Mouse (Mus musculus) liver, embryonic 14.5 days (tissue): Measurements from ENCODE around the gene Zdhhc19. TPM values are rescaled to one million over a fixed set of nuclear protein-coding genes. Genes with fewer than 3 reads are reported as not detected.

Experiments
- ATAC-seq: fragments of 200-750 bp; cut with Nextera tagmentation; 2 replicates; pipeline ENCODE4 v1.8.0; 2017; ENCODE audit warnings: moderate number of reproducible peaks, mild to moderate bottlenecking, moderate library complexity; ENCODE audit not compliant: insufficient read depth
- DNase-seq, 3 experiments: peaks; one replicate each; pipeline ENCODE4 v3.0.0-alpha.2; 2012 to 2013; ENCODE audit warnings: low read depth in 3 of 3, low spot score in 3 of 3
- H3K27ac ChIP-seq: fragments of 300-500 bp; sonication (generic); 2 replicates; pipeline ENCODE4 v1.5.1; 2014; ENCODE audit warnings: moderate library complexity, mild to moderate bottlenecking, control low read depth, inconsistent platforms
- H3K27me3 ChIP-seq: fragments of 300-500 bp; sonication (generic); 2 replicates; pipeline ENCODE4 v1.6.1; 2014; ENCODE audit warnings: mild to moderate bottlenecking, low read length, moderate library complexity; ENCODE audit not compliant: control insufficient read depth, insufficient read depth
- H3K36me3 ChIP-seq: fragments of 300-500 bp; sonication (generic); replicated peaks from 2 replicates; pipeline ENCODE4 v1.6.1; 2014; ENCODE audit warnings: low read depth; ENCODE audit not compliant: control insufficient read depth, insufficient read depth
- H3K4me1 ChIP-seq, 2 experiments: fragments of 200-500 bp in 1 of 2; fragments of 300-500 bp in 1 of 2; sonication (generic) in 1 of 2; replicated peaks; 2 replicates each; pipeline ENCODE4 v1.6.1; 2012 to 2014; ENCODE audit warnings: antibody characterized with exemption in 1 of 2, inconsistent platforms in 1 of 2, low read length in 1 of 2; ENCODE audit not compliant: control insufficient read depth in 2 of 2, insufficient read depth in 2 of 2
- H3K4me2 ChIP-seq: fragments of 300-500 bp; sonication (generic); 2 replicates; pipeline ENCODE4 v1.6.1; 2014; ENCODE audit warnings: low read depth, mild to moderate bottlenecking, control low read depth, moderate library complexity
- H3K4me3 ChIP-seq, 2 experiments: fragments of 200-500 bp in 1 of 2; fragments of 300-500 bp in 1 of 2; sonication (generic) in 1 of 2; 2 replicates each; pipeline ENCODE4 v1.5.1; 2012 to 2014; ENCODE audit warnings: low read depth in 2 of 2, low read length in 2 of 2, mild to moderate bottlenecking in 2 of 2, control low read depth in 1 of 2, inconsistent platforms in 1 of 2, moderate library complexity in 1 of 2; ENCODE audit not compliant: insufficient read depth in 1 of 2
- H3K9ac ChIP-seq: fragments of 300-500 bp; sonication (generic); replicated peaks from 2 replicates; pipeline ENCODE4 v1.6.1; 2014; ENCODE audit warnings: mild to moderate bottlenecking, control low read depth, moderate library complexity
- H3K9me3 ChIP-seq: fragments of 300-500 bp; sonication (generic); 2 replicates; pipeline ENCODE4 v1.6.1; 2016; ENCODE audit warnings: low read length, mixed read lengths; ENCODE audit not compliant: control insufficient read depth
- CTCF ChIP-seq: IDR thresholded peaks from 2 replicates; pipeline ENCODE4 v1.5.1; 2016; ENCODE audit warnings: antibody characterized with exemption, low read depth, control low read depth
- EP300 ChIP-seq: IDR thresholded peaks from 2 replicates; pipeline ENCODE4 v1.6.1; 2016; ENCODE audit warnings: antibody characterized with exemption, low read depth
- WGBS: fragments of 180-500 bp; shearing (Covaris S2); extraction: QIAGEN DNeasy Blood & Tissue Kit; methylation state at CpG from one replicate; pipeline ENCODE4 v1.1.7; 2014; ENCODE audit not compliant: insufficient replicate concordance; 5-methylcytosine and 5-hydroxymethylcytosine counted together
- polyA plus RNA-seq, 2 experiments: library from polyadenylated mRNA; depleted of rRNA in 1 of 2; stranded (reverse) in 1 of 2; unstranded in 1 of 2; fragments of >200 nt; fragmentation: Nextera tagmentation in 1 of 2; extraction: Ambion mirVana in 1 of 2; gene quantifications; 2 replicates each; pipeline versions ENCODE4 v1.2.1 to v1.2.3; 2012 to 2014

The Zdhhc19 gene
- polyA plus RNA-seq, 2 experiments = not detected

- Histone ChIP-seq H3K4me3 (no peak overlapping the region), H3K27me3 (no peaks in the 10 kb centered on the region), H3K36me3 (no peaks in the 10 kb centered on the region), H3K27ac (no peak overlapping the region), H3K9ac (no peak overlapping the region), H3K4me2 (no peak overlapping the region), H3K9me3 (no peaks in the 10 kb centered on the region), H3K4me1 (peaks cover 7 to 16% of the 10 kb centered on the region in 2 experiments)
- 78% methylated on average over 3 of the region's 3 CpGs for WGBS
- ATAC-seq (no peak), DNase-seq (no peak)
- no peak for TF ChIP-seq EP300
- TF ChIP-seq CTCF = no peak
Measured at GRCm38 (mm10) chr16:32602193-32602685, 106.2 kb downstream of the Zdhhc19 start.

- WGBS = 20% methylated on average over 7 of the region's 7 CpGs
- H3K9me3 ChIP-seq = no peaks in the 10 kb centered on the region
- H3K27ac ChIP-seq = peak overlapping the region; percentile 91
- H3K4me1 ChIP-seq = peaks cover 16 to 18% of the 10 kb centered on the region in 2 experiments
- DNase-seq (no peak), ATAC-seq (no peak)
- peak overlapping the region; percentile 64 for H3K9ac ChIP-seq
- H3K4me3 ChIP-seq = peak overlapping the region in 1 of 2 experiments; percentile 86; a peak in 2 of 4 replicates
- H3K36me3 ChIP-seq = peaks cover 24% of the 10 kb centered on the region
- TF ChIP-seq CTCF = no peak
- TF ChIP-seq EP300 = peak; percentile 36; the same call in 1 of the 2 replicates
- no peaks in the 10 kb centered on the region for H3K27me3 ChIP-seq
- peak overlapping the region; percentile 90 for H3K4me2 ChIP-seq
Measured at GRCm38 (mm10) chr16:32607562-32608343, 111.7 kb downstream of the Zdhhc19 start.

- DNase-seq = no peak
- ATAC-seq = no peak
- peak overlapping the region; percentile 64 for H3K9ac ChIP-seq
- TF ChIP-seq EP300 (no peak), CTCF (no peak)
- H3K4me3 ChIP-seq = peak overlapping the region; percentile 43 to 86
- peaks cover 20% of the 10 kb centered on the region in 2 experiments for H3K4me1 ChIP-seq
- no peaks in the 10 kb centered on the region for H3K27me3 ChIP-seq
- peaks cover 30% of the 10 kb centered on the region for H3K36me3 ChIP-seq
- peak overlapping the region; percentile 91 for H3K27ac ChIP-seq
- 3% methylated on average over 8 of the region's 8 CpGs for WGBS
- peak overlapping the region; percentile 90 for H3K4me2 ChIP-seq
- no peaks in the 10 kb centered on the region for H3K9me3 ChIP-seq
Measured at GRCm38 (mm10) chr16:32608344-32608711, 112.3 kb downstream of the Zdhhc19 start.

- Histone ChIP-seq H3K36me3 (peaks cover 36% of the 10 kb centered on the region), H3K4me3 (peak within 1 kb of the TSS; percentile 66 to 86), H3K9ac (peak within 1 kb of the TSS; percentile 95), H3K27ac (peak within 1 kb of the TSS; percentile 98), H3K4me1 (peaks cover 22 to 23% of the 10 kb centered on the region in 2 experiments), H3K9me3 (no peaks in the 10 kb centered on the region), H3K4me2 (peak within 1 kb of the TSS; percentile 94), H3K27me3 (no peaks in the 10 kb centered on the region)
- TF ChIP-seq CTCF (peak; percentile 24; the same call in 1 of the 2 replicates), EP300 (peak; percentile 72)
- ATAC-seq (peak; percentile 92), DNase-seq (peak; percentile 99)
- WGBS = under 1% methylated on average over 71 of the region's 73 CpGs
Measured at GRCm38 (mm10) chr16:32608712-32609400, 112.8 kb downstream of the Zdhhc19 start, which contains the start of gene Tfrc. Gene Tfrc, plus strand, starts transcription at chr16:32608920.

GRCm38 (mm10) chr16:32609401-32609779, 113.3 kb downstream of the Zdhhc19 start:
- under 1% methylated on average over 14 of the region's 14 CpGs for WGBS
- H3K4me3 ChIP-seq = peak overlapping the region; percentile 66 to 86
- peaks cover 41% of the 10 kb centered on the region for H3K36me3 ChIP-seq
- H3K9me3 ChIP-seq = no peaks in the 10 kb centered on the region
- peak overlapping the region; percentile 94 for H3K4me2 ChIP-seq
- DNase-seq (no peak), ATAC-seq (no peak)
- peaks cover 22 to 23% of the 10 kb centered on the region in 2 experiments for H3K4me1 ChIP-seq
- H3K27ac ChIP-seq = peak overlapping the region; percentile 98
- H3K9ac ChIP-seq = peak overlapping the region; percentile 95
- no peaks in the 10 kb centered on the region for H3K27me3 ChIP-seq
- TF ChIP-seq CTCF (no peak), EP300 (no peak)
